Mouse (Mus musculus): ENCODE results near the gene Cebpb.
A peak's percentile ranks its signal among the peaks of the same experiment; 100 is the strongest.

The Cebpb gene

GRCm38 (mm10) chr2:167722538-167722937, 33.8 kb downstream of the Cebpb start:
- DNase-seq (ENCODE audit: low read depth): no peak

- no peak for DNase-seq (ENCODE audit: low read depth)
These were observed 35.0 kb downstream of the Cebpb start for GRCm38 (mm10) chr2:167723589-167724206.

- DNase-seq (ENCODE audit: low read depth): no peak
These were observed 37.2 kb downstream of the Cebpb start for GRCm38 (mm10) chr2:167725879-167726278.

- peak; percentile 79 for DNase-seq (ENCODE audit: low read depth)
These were observed 38.4 kb downstream of the Cebpb start for GRCm38 (mm10) chr2:167727161-167727560.

GRCm38 (mm10) chr2:167730036-167730435, 41.3 kb downstream of the Cebpb start:
- DNase-seq (ENCODE audit: low read depth): no peak

- peak; percentile 40 for DNase-seq (ENCODE audit: low read depth)
These were observed 42.4 kb downstream of the Cebpb start for GRCm38 (mm10) chr2:167731149-167731548.

- DNase-seq (ENCODE audit: low read depth): no peak
These were observed 46.1 kb downstream of the Cebpb start for GRCm38 (mm10) chr2:167734861-167735260.

GRCm38 (mm10) chr2:167739030-167739429, 50.3 kb downstream of the Cebpb start:
- peak; percentile 78 for DNase-seq (ENCODE audit: low read depth)
